Mouse (Mus musculus): Measurements from ENCODE around the gene Gm11549. TPM values are rescaled to one million over a fixed set of nuclear protein-coding genes. Genes with fewer than 3 reads are reported as not detected.
A peak's percentile ranks its signal among the peaks of the same experiment; 100 is the strongest.

Gm11549 gene
- polyA plus RNA-seq, 1 experiment from 2014 or later: not detected

DNA sequence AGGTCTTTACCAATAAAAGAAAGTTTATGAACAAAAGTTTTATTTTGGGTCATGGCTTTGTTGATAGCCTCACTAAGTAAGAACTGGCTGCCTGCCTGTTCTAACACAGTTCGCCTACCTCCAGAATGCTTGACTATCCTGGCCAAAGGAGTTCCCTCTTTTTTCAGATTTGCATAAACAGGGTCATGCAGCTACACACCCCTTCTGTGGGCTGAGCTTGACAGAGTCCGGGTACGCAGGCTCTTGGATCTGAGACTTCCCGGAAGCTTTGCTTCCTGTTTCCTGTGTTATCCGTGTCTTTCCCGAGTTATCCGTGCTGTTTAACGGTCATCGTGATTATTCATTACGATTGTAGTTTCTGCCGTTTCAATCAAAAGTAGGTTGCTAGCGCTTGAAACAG is 14.4 kb upstream of the Gm11549 start:
- H3K9me3 ChIP-seq (replicated peaks): no peaks in the 10 kb centered on the region
- DNase-seq (ENCODE audit: low spot score): no peak
- no peak overlapping the region for H3K27ac ChIP-seq
- 91% methylated on average over 12 of the region's 12 CpGs for WGBS
- H3K36me3 ChIP-seq: no peaks in the 10 kb centered on the region
- no peak overlapping the region for H3K4me3 ChIP-seq
- H3K4me1 ChIP-seq: peaks cover 23% of the 10 kb centered on the region
- peaks cover 13% of the 10 kb centered on the region for H3K27me3 ChIP-seq (ENCODE audit: low read depth, poor library complexity, severe bottlenecking)

DNA sequence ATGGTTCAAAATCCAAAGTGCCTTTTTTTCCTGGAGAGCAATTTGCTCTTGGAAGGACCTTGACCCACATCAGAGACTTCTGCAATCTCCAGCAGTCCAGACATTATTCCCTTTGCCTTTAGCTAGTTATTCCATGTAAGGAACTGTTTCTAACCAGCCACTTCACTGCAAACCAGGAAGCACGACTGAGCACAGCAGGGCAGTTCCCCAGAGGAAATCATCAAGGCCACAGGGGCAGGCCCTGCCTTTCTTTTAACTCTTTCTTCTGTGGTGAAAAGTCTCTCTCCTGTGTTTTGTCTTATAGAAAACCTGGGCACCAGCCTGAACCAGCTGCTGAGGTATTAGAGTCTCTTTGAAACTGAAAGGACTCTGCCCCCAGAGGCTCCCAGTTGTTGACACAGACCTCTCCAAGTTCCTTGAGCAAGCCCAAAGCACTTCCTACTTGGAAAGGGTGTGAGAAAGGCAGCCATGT is 11.6 kb upstream of the Gm11549 start:
- no peaks in the 10 kb centered on the region for H3K36me3 ChIP-seq
- H3K27me3 ChIP-seq (ENCODE audit: low read depth, poor library complexity, severe bottlenecking): peaks cover 23% of the 10 kb centered on the region
- H3K27ac ChIP-seq: peak overlapping the region; percentile 71
- peak; percentile 35 for DNase-seq (ENCODE audit: low spot score)
- H3K9me3 ChIP-seq (replicated peaks): no peaks in the 10 kb centered on the region
- 3% methylated on average over 1 of the region's 1 CpGs for WGBS
- peaks cover 23% of the 10 kb centered on the region for H3K4me1 ChIP-seq
- no peak overlapping the region for H3K4me3 ChIP-seq

DNA sequence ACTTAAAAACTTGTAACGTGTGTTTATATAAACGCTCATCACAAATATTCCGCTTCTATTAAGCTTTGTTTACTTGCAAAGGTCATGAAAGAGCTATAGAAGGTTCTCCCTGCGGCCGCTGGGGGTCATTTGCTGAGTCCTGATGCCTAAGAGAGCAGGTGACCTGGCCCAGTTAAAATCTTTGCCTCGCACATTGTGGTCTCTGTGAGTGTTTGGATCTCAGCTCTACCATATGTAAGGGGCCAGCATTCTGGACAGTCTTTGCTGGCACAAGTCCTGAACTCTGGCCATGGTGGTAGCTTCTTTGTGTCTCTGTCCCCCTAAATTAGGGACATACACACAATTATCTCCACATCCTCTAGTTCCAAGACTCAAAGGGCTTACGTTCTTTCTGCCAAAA is 11.1 kb upstream of the Gm11549 start:
- H3K27ac ChIP-seq: peak overlapping the region; percentile 71
- no peaks in the 10 kb centered on the region for H3K9me3 ChIP-seq (replicated peaks)
- H3K4me1 ChIP-seq: peaks cover 23% of the 10 kb centered on the region
- 31% methylated on average over 7 of the region's 7 CpGs for WGBS
- H3K27me3 ChIP-seq (ENCODE audit: low read depth, poor library complexity, severe bottlenecking): peaks cover 23% of the 10 kb centered on the region
- no peak overlapping the region for H3K4me3 ChIP-seq
- H3K36me3 ChIP-seq: no peaks in the 10 kb centered on the region
- no peak for DNase-seq (ENCODE audit: low spot score)

DNA sequence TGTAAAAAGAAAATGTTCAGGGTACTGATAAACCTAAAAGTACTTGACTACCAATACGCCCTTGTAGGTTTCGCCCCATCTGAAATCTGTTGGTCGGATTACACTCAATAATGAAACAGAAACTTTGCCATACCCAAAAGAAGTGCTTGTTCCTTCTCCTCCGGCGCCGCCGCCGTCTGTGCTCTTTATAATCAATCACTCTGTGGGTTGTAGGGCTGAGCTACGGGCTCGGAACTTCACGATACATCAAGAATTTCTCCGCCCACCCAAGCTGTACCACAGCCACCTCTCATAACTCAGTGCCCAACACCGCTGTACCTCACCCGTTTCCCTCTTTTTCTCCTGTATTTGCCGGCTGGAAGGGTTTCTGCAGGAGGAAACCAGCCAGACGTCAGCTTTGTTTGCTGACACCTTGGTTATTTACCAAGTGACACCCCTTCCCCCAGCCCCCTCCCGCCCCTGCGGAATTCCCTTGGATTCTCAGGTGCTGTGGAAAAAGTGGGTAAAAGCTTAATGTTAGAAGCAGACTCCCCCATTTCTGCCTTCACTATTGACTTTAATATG is 10.4 kb upstream of the Gm11549 start:
- H3K36me3 ChIP-seq: no peaks in the 10 kb centered on the region
- peak; percentile 48 for DNase-seq (ENCODE audit: low spot score)
- H3K9me3 ChIP-seq (replicated peaks): no peaks in the 10 kb centered on the region
- peak overlapping the region; percentile 66; the same call in 1 of the 2 replicates for H3K27ac ChIP-seq
- peak overlapping the region; percentile 44 for H3K4me3 ChIP-seq
- WGBS: 11% methylated on average over 18 of the region's 18 CpGs
- peaks cover 23% of the 10 kb centered on the region for H3K4me1 ChIP-seq
- H3K27me3 ChIP-seq (ENCODE audit: low read depth, poor library complexity, severe bottlenecking): peaks cover 23% of the 10 kb centered on the region

DNA sequence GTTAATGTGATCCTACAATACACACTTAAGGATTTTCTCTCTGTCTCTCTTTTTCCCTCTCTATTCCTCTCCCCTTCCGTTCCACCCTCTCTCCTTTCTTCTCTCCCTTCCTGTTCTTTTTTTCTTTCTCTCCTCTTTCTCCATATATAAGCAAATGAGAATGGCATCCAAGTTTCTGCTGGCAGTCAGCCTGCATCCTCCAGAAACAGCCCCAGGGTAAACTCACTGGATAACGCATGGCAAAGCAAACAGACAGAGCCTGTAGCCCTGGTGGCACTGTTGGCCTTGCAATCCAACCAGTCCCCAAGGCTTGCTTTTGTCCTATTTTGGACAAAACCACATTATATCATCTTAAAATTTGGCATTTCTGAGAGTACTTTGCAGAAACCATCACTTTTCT is 9.6 kb upstream of the Gm11549 start:
- Histone ChIP-seq H3K4me1 (peaks cover 23% of the 10 kb centered on the region), H3K27ac (no peak overlapping the region), H3K4me3 (no peak overlapping the region), H3K36me3 (no peaks in the 10 kb centered on the region), H3K27me3 (ENCODE audit: low read depth, poor library complexity, severe bottlenecking) (peaks cover 23% of the 10 kb centered on the region), H3K9me3 (replicated peaks) (no peaks in the 10 kb centered on the region)
- DNase-seq (ENCODE audit: low spot score): no peak
- WGBS: 54% methylated on average over 2 of the region's 2 CpGs

DNA sequence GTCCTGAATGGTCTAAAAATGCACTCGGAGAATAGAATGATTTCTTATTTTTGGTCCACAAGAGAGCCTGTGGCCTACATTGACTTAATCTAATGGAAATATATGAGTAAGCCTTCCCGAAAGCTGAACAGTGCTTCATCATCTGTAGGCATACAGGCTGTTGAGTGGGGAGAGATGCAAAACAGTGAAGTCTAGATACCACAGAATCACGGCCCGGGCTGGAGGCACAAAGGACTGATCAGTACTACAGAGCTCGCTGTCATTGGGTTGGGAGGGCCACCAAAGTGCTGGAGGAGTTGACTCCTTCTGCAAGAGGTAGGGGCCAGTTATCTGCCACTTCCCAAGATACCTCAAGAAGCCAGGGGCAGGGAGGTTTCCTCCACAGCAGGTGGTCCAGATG is 9.2 kb upstream of the Gm11549 start:
- no peak for DNase-seq (ENCODE audit: low spot score)
- H3K27me3 ChIP-seq (ENCODE audit: low read depth, poor library complexity, severe bottlenecking): peaks cover 23% of the 10 kb centered on the region
- 75% methylated on average over 5 of the region's 5 CpGs for WGBS
- H3K4me3 ChIP-seq: no peak overlapping the region
- no peaks in the 10 kb centered on the region for H3K36me3 ChIP-seq
- H3K9me3 ChIP-seq (replicated peaks): no peaks in the 10 kb centered on the region
- peaks cover 23% of the 10 kb centered on the region for H3K4me1 ChIP-seq
- no peak overlapping the region for H3K27ac ChIP-seq

DNA sequence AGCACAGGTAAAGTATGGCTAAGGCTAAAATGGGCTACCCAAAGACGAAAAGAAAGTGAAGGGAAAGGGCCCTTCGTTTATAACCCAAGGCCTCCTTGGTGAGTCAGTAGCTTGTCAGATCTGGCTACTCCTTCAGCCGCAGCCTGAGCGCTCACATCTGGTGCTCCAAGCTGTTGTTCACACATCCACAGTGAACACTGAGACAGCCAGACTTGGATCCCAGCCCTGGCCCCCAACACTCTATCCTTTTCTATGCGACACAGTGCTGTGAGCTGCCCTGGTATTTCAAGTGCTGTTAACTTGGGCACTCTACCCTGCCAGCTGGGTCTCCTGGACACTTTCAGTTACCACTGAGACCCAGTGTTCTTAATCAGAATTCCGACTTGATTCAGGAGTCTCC is 8.7 kb upstream of the Gm11549 start:
- Histone ChIP-seq H3K36me3 (no peaks in the 10 kb centered on the region), H3K9me3 (replicated peaks) (no peaks in the 10 kb centered on the region), H3K4me1 (peaks cover 23% of the 10 kb centered on the region), H3K4me3 (no peak overlapping the region), H3K27me3 (ENCODE audit: low read depth, poor library complexity, severe bottlenecking) (peaks cover 23% of the 10 kb centered on the region), H3K27ac (no peak overlapping the region)
- 92% methylated on average over 6 of the region's 6 CpGs for WGBS
- DNase-seq (ENCODE audit: low spot score): no peak

DNA sequence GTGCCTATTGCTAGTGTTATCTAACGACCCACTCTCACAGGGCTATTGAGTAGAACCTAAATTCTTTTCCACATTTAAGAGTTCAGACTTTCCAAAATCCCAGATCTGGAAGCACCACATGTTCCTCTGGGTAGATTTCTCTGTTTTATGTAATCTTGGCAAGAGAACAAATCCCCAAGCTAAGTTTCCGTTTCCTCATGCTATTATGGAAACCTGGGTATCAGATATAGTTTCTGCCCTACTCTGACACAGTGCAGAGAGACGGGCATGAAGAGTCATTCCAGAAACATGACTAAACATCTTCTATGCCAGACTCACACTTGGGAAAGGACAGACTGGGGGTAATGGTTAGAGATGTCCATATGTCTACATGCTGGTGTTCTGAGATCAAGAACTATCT is 2.9 kb upstream of the Gm11549 start:
- no peak for DNase-seq (ENCODE audit: low spot score)
- Histone ChIP-seq H3K4me3 (no peak overlapping the region), H3K4me1 (peaks cover 10% of the 10 kb centered on the region), H3K27me3 (ENCODE audit: low read depth, poor library complexity, severe bottlenecking) (peaks cover 42% of the 10 kb centered on the region), H3K27ac (no peak overlapping the region), H3K9me3 (replicated peaks) (no peaks in the 10 kb centered on the region), H3K36me3 (no peaks in the 10 kb centered on the region)
- 86% methylated on average over 3 of the region's 3 CpGs for WGBS

DNA sequence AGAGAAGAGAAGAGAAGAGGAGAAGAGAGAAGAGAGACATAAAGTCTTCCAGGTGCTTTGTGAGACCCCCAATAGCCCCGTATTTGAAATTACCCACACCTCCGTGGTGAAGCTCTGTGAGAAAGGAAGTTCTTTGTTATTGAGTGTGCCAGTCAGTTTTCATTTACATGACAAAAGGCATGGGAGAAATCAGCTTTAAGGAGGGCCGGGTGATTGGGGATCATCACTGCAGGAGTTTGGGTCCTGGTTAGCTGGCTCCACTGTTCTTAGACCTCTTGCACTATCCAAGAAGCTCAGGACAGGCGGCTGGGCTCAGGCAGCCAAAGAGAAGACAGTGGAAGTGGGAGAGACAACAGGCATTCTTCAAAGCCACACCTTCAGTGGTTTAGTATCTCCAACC is 524 bp upstream of the Gm11549 start:
- Histone ChIP-seq H3K27ac (no peak overlapping the region), H3K36me3 (no peaks in the 10 kb centered on the region), H3K27me3 (ENCODE audit: low read depth, poor library complexity, severe bottlenecking) (peaks cover 52% of the 10 kb centered on the region), H3K9me3 (replicated peaks) (no peaks in the 10 kb centered on the region), H3K4me1 (peaks cover 10% of the 10 kb centered on the region), H3K4me3 (no peak overlapping the region)
- no peak for DNase-seq (ENCODE audit: low spot score)
- WGBS: 11% methylated on average over 4 of the region's 4 CpGs

DNA sequence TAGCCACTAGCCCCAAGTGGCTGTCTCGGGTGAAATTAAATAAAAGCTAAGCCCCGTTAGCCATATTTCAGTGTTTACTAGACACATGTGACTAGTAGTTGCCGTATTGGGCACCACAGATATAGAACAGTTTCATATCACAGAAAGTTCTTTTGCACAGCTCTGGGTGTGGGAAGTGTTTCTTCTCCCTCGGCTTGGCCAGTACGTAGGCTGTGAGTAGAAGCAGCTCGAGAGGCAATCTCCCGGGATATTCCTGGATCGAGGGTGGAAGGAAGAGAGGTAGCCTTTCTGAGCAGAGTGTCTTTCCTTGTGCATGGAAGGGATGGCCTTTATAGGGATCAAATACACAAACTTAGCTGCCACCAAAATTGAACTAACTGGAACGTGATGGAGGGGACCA is 5.4 kb downstream of the Gm11549 start:
- WGBS: 91% methylated on average over 9 of the region's 9 CpGs
- no peak overlapping the region for H3K27ac ChIP-seq
- peaks cover 4% of the 10 kb centered on the region for H3K4me1 ChIP-seq
- H3K4me3 ChIP-seq: no peak overlapping the region
- no peak for DNase-seq (ENCODE audit: low spot score)
- H3K9me3 ChIP-seq (replicated peaks): no peaks in the 10 kb centered on the region
- H3K27me3 ChIP-seq (ENCODE audit: low read depth, poor library complexity, severe bottlenecking): peaks cover 28% of the 10 kb centered on the region
- no peaks in the 10 kb centered on the region for H3K36me3 ChIP-seq

DNA sequence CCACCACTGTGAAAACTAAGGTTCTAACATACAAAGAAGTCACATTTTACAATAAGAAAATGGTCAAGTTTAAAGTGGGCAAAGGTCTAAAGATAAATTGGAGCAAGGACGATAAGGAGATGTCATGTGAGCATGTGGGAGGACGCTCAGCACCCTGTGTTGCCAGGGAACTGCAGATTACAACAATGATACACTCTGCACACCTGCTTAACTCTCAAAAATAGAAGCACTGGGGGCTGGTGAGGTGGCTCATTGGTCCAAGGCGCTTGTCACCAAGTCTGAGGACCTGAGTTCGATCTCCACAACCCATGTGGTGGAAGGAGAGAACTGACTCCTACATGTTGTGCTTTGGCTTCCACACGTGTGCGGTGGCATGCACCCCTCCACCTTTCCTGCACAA is 10.1 kb downstream of the Gm11549 start:
- DNase-seq (ENCODE audit: low spot score): no peak
- Histone ChIP-seq H3K36me3 (no peaks in the 10 kb centered on the region), H3K27me3 (ENCODE audit: low read depth, poor library complexity, severe bottlenecking) (no peaks in the 10 kb centered on the region), H3K4me1 (no peaks in the 10 kb centered on the region), H3K9me3 (replicated peaks) (no peaks in the 10 kb centered on the region), H3K4me3 (no peak overlapping the region), H3K27ac (no peak overlapping the region)
- WGBS: 85% methylated on average over 6 of the region's 6 CpGs

DNA sequence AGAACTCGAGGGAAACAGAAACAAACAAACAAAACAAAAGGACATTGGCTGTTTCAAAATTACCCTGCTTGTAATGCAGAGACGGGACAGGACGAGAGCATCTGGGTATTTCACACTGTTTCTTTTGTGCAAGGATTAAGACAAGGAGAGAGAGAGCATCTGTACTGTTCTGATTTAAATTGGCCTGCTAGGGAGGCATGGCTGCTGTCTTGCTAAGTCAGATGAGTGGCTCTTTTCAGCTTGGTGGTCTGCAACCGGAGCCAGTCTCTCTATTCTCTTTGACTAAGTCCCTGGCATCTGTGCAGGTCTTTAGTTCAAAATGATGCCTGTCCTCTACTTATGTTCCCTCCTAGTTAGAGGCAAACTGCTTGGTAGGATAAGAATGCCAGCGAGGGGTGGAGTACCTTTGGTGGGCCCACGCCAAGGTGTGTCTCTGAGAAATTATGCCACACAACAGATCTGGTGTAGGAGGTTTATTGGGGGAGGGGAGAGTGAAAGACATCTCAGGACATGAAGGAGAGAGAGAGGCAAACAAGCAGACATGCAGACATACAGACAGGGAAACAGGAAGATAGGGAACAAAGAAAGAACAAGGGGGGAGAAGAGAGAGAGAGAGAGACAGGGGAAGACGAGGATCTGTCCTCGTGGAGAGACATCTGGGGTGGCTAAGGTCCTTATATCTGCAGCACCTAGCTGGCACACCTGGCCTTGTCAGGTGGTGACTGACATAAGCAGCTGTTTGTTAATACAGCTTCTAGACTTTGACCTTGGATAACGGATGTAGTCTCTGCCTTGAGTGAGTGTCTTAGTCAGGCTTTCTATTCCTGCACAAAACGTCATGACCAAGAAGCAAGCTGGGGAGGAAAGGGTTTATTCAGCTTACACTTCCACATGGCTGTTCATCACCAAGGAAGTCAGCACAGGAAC is 15.5 kb downstream of the Gm11549 start:
- WGBS: 80% methylated on average over 10 of the region's 10 CpGs
- H3K4me3 ChIP-seq: no peak overlapping the region
- H3K27ac ChIP-seq: no peak overlapping the region
- no peak for DNase-seq (ENCODE audit: low spot score)
- H3K9me3 ChIP-seq (replicated peaks): no peaks in the 10 kb centered on the region
- no peaks in the 10 kb centered on the region for H3K4me1 ChIP-seq
- H3K27me3 ChIP-seq (ENCODE audit: low read depth, poor library complexity, severe bottlenecking): no peaks in the 10 kb centered on the region
- H3K36me3 ChIP-seq: no peaks in the 10 kb centered on the region

DNA sequence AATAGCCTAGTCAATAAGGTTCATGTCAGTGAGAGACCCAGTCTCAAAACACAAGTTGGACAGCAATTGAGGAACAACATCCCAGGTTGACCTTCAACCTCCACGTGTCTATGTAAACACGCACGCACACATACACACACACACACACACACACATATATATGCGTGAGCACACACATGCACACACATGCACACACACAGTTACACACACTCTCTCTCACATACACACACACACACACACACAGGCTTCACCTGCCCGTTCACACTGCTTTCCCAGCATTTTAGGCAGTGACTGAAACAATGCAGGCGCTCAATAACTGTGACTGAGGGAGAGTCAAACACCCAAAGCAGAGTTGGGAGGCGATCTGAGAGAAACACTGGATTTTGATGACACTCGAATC is 16.3 kb downstream of the Gm11549 start:
- WGBS: 92% methylated on average over 8 of the region's 8 CpGs
- DNase-seq (ENCODE audit: low spot score): no peak
- Histone ChIP-seq H3K4me3 (no peak overlapping the region), H3K27ac (no peak overlapping the region), H3K27me3 (ENCODE audit: low read depth, poor library complexity, severe bottlenecking) (no peaks in the 10 kb centered on the region), H3K9me3 (replicated peaks) (no peaks in the 10 kb centered on the region), H3K36me3 (no peaks in the 10 kb centered on the region), H3K4me1 (no peaks in the 10 kb centered on the region)

All from limb, embryonic 10.5 days (tissue).